Mouse (Mus musculus) left cerebral cortex, postnatal 10 days (tissue): ENCODE measurements around the gene C2. TPM values are rescaled to one million over a fixed set of nuclear protein-coding genes. Genes with fewer than 3 reads are reported as not detected.
"Not testable (repeated sequence)": the region's sequence is repeated elsewhere in the genome, so short reads cannot be mapped to it uniquely, and the experiment has no call there.

Experiments
- DNase-seq, 2 experiments: peaks; one replicate each; pipeline ENCODE4 v3.0.0; 2021 to 2022; ENCODE audit warnings: low spot score in 2 of 2, mixed read lengths in 1 of 2; ENCODE audit errors: extremely low spot score in 1 of 2
- intact Hi-C: fragments of 180-260 bp; cut with DNase I; formaldehyde crosslinking; loops from one replicate; pipeline ENCODE4 v1.15.1; 2025
- microRNA-seq: library from miRNA; unstranded; fragments of <30 nt; microRNA quantifications from one replicate; pipeline ENCODE4 v1.2.0, GENCODE M21; 2022
- total RNA-seq, 2 experiments: library from RNA; stranded (reverse); gene quantifications; 2 replicates each; pipeline ENCODE4 v1.2.3; 2021

The C2 gene
- total RNA-seq, 2 experiments from 2014 or later: 2.1 to 2.9 TPM

DNA sequence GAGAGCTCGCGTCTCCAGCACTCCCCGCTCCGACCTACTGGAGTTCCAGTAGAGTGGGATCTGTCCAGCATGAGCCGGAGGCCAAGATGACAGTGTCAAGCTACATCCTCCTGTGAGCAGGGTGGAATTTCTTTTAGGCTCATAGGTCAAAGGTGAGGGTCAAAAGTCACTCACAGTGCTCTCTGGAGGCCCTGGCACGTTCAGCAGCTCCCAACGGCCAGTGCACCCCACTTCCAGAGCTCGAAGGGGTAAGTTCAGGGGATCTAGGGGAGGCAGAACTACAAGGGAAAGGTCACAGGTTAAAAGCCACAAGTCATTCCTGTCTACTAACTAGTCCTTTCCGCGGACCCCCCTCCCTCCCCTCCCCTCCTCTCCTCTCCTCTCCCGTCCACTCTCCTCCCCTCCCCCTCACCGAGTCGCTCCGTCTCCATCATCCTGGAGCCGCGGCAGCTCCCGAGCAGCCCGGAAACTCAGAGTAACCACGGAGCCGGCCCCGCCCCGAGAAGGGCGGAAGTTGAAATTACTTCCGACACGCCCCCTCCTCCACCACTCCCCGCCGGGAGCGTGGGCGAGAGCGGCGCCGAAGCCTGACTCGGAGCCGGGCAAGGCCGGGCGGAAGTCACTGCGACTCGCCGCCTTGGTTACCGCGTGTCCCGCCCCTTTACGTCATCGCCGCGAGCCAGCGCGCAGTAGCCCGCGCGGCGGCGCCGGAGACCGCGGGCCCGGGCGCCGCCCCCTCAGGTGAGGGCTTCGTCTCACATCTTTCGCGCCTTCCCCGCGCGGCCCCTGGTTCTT lies 48.1 kb downstream of the C2 start, which contains the start of the genes Skiv2l and Nelfe:
Skiv2l (minus strand) TSS at position 489 of the 795 bp plus-strand sequence.
Nelfe (plus strand) TSS at position 670 of the 795 bp plus-strand sequence.
- intact Hi-C loops: no loop called here

DNA sequence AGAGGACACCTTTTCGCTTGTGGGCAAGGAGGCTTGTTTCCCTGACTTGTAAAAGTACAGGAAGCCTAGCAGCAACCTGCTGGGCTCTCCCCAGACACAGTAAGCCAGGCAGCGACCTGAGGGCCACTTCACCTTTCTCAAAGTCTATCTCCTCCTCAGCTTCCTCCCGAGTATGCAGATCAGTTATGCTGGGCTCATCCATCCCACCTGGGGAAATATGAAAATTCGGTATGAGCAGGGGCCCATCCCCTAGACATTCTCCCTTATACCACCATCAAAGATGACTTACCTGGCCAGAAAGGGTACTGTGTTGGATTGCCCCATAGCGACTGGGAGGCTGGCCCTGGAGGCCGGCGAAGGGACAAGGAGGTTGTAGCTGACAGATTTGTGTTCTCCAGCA lies 50.5 kb downstream of the C2 start:
- peak in 1 of 2 experiments; percentile 11 for DNase-seq
- intact Hi-C loops: no loop called here

More for the DNA sequence above, 48.1 kb downstream of the C2 start, which contains the start of the genes Skiv2l and Nelfe:
- peak; percentile 96 to 99 for DNase-seq

DNA sequence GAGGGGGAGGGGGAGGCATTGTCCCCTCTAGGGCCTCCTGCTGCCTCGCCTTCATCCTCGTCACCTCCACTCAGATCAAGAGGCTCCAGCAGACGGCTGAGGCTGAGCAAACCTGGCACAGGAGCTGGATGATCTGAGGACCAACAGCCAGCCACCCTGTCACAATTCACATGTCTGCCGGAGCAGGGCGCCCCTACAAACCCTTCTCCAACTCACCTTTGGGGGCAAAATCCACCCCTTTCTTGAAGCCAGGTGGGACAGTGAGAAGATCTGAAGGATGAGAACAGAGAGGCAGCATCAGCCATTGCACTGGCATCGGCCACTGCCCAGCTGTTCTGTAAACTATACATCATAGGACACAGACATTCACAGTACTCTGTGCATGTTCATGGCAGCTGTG lies 50.9 kb downstream of the C2 start:
- intact Hi-C loops: no loop called here
- DNase-seq: peak in 1 of 2 experiments; percentile 22

DNA sequence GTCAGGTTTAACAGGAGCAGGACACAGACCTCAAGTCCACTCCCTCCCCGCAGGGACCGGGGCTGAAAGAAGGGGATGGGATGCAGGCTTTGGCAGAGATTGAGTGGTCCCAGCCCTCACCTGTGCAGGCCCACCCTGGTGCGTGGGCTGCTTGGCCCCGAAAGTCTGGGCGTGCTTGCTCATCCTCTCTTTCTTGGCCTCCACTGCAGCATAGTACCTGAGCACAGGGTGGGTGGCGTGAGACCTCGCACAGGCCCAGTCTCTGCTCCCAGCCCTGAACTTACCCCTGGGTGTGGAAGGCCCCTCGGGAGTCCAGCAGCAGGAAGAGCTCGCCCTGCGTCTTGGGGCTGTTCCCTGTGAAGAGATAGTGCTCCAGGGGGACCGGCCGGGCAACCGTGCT lies 53.2 kb downstream of the C2 start:
- peak in 1 of 2 experiments; percentile 20 for DNase-seq
- intact Hi-C loops: no loop called here

DNA sequence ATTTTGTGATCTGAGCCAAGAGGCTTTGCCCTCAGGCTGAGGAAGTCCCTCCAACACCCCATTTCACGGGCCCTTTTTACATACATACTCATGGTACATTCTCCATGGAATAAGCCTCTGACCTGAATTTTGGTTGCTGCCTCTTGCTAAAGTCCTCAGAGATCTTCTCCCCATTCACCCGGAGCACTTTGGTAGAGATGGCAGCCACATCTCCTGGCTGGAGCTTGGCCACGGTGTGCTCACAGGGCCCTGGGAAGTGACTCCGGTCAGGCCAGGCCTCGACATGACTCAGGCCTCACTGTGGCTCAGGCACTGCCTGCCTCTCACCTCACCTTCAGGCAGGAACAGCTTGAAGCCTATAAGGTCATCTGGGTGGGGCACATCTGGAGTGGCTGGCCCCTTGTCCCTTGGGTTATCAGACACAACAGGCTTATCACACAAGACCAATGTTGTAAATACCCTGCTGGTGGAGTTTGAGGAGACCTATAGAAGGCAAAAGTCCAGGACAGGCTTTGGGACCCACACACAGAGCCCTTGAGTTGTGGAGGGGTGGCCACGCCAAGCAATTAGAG lies 57.2 kb downstream of the C2 start:
- DNase-seq: no peak
- intact Hi-C loops: no loop called here

DNA sequence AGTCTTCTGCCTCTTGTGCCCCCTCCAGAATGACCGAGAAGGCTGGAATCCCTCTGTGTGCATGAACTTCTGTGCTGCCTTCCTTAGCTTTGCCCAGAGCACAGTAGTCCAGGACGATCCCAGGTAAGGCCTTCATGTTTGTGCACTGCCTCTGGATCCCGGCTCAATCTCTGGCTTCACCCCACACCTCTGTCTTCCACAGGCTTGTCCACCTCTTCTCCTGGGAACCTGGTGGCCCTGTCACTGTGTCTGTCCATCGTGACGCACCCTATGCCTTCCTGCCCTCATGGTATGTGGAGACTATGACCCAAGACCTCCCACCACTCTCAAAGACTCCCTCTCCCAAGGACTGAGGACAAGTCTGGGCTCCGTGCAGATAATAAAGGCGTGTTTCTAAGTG lies 59.3 kb downstream of the C2 start:
- no peak for DNase-seq

DNA sequence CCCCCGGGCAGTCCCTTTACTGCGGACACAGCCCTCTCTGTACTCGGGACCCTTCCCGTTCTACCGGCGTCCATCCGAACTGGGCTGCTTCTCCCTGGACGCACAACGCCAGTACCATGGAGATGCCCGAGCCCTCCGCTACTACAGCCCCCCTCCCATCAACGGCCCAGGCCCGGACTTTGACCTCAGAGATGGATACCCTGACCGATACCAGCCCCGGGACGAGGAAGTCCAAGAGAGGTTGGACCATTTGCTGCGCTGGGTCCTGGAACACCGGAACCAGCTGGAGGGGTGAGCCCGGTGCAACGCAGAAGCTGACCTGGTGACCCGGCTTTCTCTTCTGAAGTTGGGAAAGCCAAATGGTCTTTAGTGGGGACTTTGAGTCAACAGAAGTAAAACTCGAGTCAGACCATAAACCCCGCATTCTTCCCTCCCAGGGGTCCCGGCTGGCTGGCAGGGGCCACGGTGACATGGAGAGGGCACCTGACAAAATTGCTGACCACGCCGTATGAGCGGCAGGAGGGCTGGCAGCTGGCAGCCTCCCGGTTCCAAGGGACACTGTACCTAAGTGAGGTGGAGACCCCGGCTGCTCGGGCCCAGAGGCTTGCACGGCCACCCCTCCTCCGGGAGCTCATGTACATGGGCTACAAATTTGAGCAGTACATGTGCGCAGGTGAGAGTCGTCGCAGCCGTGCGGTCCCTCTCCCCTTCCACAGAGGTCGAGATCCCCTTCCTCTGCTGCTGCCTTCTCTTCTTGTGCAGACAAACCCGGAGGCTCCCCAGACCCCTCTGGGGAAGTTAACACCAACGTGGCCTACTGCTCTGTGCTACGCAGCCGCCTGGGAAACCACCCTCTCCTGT lies 60.4 kb downstream of the C2 start:
- peak in 1 of 2 experiments; percentile 53 for DNase-seq
- intact Hi-C loops: loop anchor here (5.0 kb wide), 1 partner anchor 185 kb away; no protein-coding TSS in a partner anchor

More for the DNA sequence above, 59.3 kb downstream of the C2 start:
- intact Hi-C loops: loop anchor here (5.0 kb wide), 1 partner anchor 186 kb away; no protein-coding TSS in a partner anchor

DNA sequence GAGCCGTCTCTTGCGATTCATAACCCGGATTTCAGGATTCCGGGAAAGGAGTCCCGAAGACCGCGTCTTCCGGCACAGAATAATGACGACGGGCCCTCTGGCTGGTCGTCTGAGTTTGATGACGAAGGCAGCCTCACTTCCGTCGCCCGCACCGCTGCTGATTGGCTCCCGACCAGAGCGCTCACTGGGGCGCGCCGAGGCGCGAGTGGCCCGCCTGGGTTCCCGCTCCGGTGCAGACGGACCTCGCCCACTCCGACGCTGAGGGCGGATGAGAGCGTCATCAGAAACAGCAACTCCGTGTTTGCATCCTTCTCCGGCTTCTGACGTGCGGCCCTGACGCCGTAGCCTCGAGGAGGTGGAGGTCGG lies 61.2 kb downstream of the C2 start, which contains the start of the genes Stk19 and Dxo:
Stk19 (minus strand) TSS at position 90 of the 366 bp plus-strand sequence.
Dxo (plus strand) TSS at position 164 of the 366 bp plus-strand sequence.
- intact Hi-C loops: loop anchor here (5.0 kb wide), 1 partner anchor 185 kb away; no protein-coding TSS in a partner anchor

DNA sequence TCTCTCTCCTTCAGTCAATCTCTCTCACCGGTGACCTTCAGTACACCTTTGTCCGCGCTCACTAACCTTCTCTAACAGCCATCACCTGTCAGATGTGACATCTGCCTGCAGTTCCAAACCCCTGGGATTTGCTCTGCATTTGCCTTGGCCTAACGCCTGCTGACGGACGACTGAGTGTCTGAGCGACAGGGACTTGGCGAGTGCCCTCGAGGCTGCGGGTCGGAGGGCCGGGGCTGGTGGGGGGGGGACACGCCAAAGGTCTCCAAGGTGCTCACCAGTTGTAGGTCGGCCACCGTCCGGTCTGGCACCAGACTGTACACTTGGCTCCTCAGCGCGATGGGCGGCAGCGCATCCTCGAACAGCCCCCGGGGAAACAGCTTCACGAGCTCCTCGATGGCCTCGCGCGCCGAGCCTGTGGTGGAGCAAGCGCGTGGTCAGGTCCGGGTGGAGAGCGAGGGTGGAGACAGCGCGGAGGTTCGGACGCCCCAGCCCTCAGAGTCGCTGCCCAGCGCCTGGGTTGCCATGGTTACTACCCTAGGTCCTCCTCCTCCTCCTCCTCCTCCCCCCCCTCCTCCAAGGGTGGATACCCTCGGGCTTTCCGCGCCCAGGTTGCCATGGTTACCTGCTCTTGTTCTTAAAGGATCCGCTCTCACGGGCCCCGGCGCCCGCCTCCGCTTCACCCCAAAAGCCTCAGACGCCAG lies 61.8 kb downstream of the C2 start:
- DNase-seq: no peak
- intact Hi-C loops: loop anchor here (5.0 kb wide), 1 partner anchor 184 kb away; no protein-coding TSS in a partner anchor

More for the DNA sequence above, 61.2 kb downstream of the C2 start, which contains the start of the genes Stk19 and Dxo:
- peak; percentile 97 to 98 for DNase-seq

DNA sequence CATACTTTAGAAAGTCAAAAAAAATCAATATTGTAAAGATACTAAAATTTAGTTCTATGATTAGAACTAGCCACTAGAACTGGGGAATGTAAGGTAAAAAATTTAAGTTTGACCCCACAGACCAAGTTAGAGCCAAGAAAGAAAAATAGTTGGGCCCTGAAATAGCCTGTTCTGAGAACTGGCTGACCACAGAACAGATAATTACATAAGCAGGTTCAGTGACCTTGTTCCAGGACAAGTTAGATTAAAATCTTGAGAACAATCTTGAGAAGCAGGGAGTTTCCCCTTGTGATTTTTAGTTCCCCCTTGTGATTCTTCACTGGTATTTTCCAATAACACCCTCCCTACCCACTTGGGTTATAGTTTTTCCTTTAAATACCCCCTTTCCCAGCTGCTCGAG lies 67.3 kb downstream of the C2 start:
- intact Hi-C loops, DNase-seq: not testable (repeated sequence)

DNA sequence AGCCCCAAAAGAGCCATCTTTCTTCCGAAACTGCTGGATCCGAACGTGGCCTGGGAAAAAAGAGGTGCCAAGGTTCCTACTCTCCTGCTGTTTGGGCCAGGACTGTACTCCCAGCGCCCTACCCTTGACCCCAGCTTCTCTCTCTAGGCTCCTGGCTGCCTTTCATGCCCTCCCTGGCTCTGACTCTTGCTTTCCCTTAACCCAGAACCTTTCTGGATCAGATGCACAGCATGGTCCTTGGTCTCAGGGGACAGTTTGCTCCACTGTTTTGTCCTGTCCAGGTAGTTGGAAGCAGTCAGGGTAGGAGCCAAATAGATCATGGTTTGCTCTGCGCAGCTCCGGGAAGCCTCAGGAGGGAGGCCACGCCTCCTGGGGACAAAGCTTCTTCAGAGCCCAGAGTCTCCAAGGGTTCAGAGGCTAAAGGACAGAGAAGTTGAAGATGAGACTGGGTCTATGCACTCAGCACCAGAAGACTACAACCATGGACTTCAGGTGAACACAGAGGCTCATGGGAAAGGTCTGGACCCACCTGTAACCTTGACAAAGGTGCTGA lies 83.2 kb downstream of the C2 start:
- intact Hi-C loops: loop anchor here (5.0 kb wide), 1 partner anchor 83 kb away; no protein-coding TSS in a partner anchor
- DNase-seq: no peak

DNA sequence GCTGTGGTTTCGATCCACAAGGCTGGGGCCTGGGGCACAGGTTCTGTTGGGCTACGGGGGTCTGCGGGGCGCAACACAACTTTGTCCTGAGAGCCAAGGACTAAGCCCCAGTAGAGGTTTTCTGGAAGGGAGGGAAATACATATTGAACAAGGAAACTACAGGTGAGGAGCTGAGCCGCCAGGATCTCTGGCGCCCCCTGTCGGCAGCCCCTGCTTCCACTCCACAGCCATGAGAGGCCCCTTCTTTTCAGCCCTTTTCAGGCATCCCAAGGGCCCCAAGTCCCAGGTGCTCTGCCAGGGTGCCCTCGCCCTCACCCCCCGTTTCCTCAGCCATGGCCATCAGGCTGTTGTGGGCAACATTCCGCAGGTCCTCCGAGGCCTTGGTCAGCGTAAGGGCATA lies 84.3 kb downstream of the C2 start:
- intact Hi-C loops: loop anchor here (5.0 kb wide), 1 partner anchor 81 kb away; no protein-coding TSS in a partner anchor
- DNase-seq: not testable (repeated sequence)

Small RNA genes lying within 50 kb of the gene (microRNA-seq; reads per million reads assigned to microRNA genes)
- 2.9 reads per million, percentile 2 among the genes with 10 or more reads in this experiment for gene Mir6970
- 4.6 reads per million, percentile 16 among the genes with 10 or more reads in this experiment for gene Mir6971
- not detected for gene Mir6972

Other genes with a start within 250 kb of the C2 start
- 1 to 10 TPM; 1.7 to 1.8 TPM for gene Tnxb, start 227.7 kb downstream of the C2 start, total RNA-seq
- gene C4b, start 154.4 kb downstream of the C2 start, total RNA-seq: 1 to 10 TPM; 6.7 to 7.4 TPM
- gene Cyp21a1, start 93.7 kb downstream of the C2 start, total RNA-seq: not detected
- 10 to 100 TPM; 57.4 to 69.4 TPM for gene Stk19, start 61.3 kb downstream of the C2 start, total RNA-seq
- 10 to 100 TPM; 31.2 to 33.1 TPM for gene Dxo, start 61.2 kb downstream of the C2 start, total RNA-seq
- 10 to 100 TPM; 66.7 to 78.0 TPM for gene Skiv2l, start 48.1 kb downstream of the C2 start, total RNA-seq
- 10 to 100 TPM; 28.1 to 28.4 TPM for gene Nelfe, start 47.9 kb downstream of the C2 start, total RNA-seq
- under 1 TPM; 0.51 to 0.62 TPM for gene Cfb, start 35.7 kb downstream of the C2 start, total RNA-seq
- gene Zbtb12, start 18.8 kb downstream of the C2 start, total RNA-seq: 1 to 10 TPM; 6.3 to 6.8 TPM
- gene Gm20547, start 16.2 kb downstream of the C2 start, total RNA-seq: not detected
- 100 to 1,000 TPM; 174 to 181 TPM for gene Ehmt2, start 204 bp upstream of the C2 start, total RNA-seq
- gene Slc44a4, start 16.2 kb upstream of the C2 start, total RNA-seq: under 1 TPM; 0.14 to 0.30 TPM
- 10 to 100 TPM; 23.8 to 27.3 TPM for gene Neu1, start 33.0 kb upstream of the C2 start, total RNA-seq
- 1 to 10 TPM; 1.2 to 2.0 TPM for gene Hspa1b, start 61.0 kb upstream of the C2 start, total RNA-seq
- not detected for gene Gm20481, start 71.6 kb upstream of the C2 start, total RNA-seq
- gene Hspa1a, start 73.9 kb upstream of the C2 start, total RNA-seq: 1 to 10 TPM; 3.0 to 5.4 TPM
- under 1 TPM in 1 of 2 experiments, not detected in 1; 0.20 TPM for gene Hspa1l, start 74.4 kb upstream of the C2 start, total RNA-seq
- gene Lsm2, start 83.6 kb upstream of the C2 start, total RNA-seq: 10 to 100 TPM; 25.4 to 27.2 TPM
- 10 to 100 TPM; 55.1 to 56.7 TPM for gene Vars, start 102.7 kb upstream of the C2 start, total RNA-seq
- under 1 TPM; 0.18 to 0.19 TPM for gene Vwa7, start 118.3 kb upstream of the C2 start, total RNA-seq
- 1 to 10 TPM in 1 of 2 experiments, under 1 TPM in 1; 0.83 to 1.0 TPM for gene Sapcd1, start 129.8 kb upstream of the C2 start, total RNA-seq
- under 1 TPM; 0.81 to 0.97 TPM for gene Msh5, start 148.5 kb upstream of the C2 start, total RNA-seq
- 10 to 100 TPM; 14.3 to 15.8 TPM for gene Clic1, start 151.7 kb upstream of the C2 start, total RNA-seq
- gene Ddah2, start 160.8 kb upstream of the C2 start, total RNA-seq: 10 to 100 TPM; 26.3 to 31.1 TPM
- not detected for gene Ly6g6c, start 167.1 kb upstream of the C2 start, total RNA-seq
- not detected for gene Mpig6b, start 167.9 kb upstream of the C2 start, total RNA-seq
- 1 to 10 TPM; 1.6 to 2.3 TPM for gene Ly6g6e, start 178.6 kb upstream of the C2 start, total RNA-seq
- gene Ly6g6d, start 179.8 kb upstream of the C2 start, total RNA-seq: 1 to 10 TPM in 1 of 2 experiments, not detected in 1; 1.1 TPM
- gene Ly6g6f, start 187.3 kb upstream of the C2 start, total RNA-seq: not detected
- 10 to 100 TPM; 84.4 to 91.5 TPM for gene Abhd16a, start 191.0 kb upstream of the C2 start, total RNA-seq
- not detected for gene Ly6g5c, start 210.0 kb upstream of the C2 start, total RNA-seq
- under 1 TPM; 0.58 to 0.81 TPM for gene Ly6g5b, start 217.2 kb upstream of the C2 start, total RNA-seq
- 10 to 100 TPM; 13.2 to 17.7 TPM for gene Gpank1, start 223.2 kb upstream of the C2 start, total RNA-seq
- gene Csnk2b, start 223.8 kb upstream of the C2 start, total RNA-seq: 100 to 1,000 TPM; 196 to 210 TPM
- gene D17H6S53E, start 228.1 kb upstream of the C2 start, total RNA-seq: 10 to 100 TPM; 23.8 to 24.6 TPM
- under 1 TPM in 1 of 2 experiments, not detected in 1; 0.34 TPM for gene Apom, start 233.8 kb upstream of the C2 start, total RNA-seq
- gene Bag6, start 236.9 kb upstream of the C2 start, total RNA-seq: 100 to 1,000 TPM; 297 to 299 TPM